Mouse (Mus musculus) heart, adult 2 months (tissue): ENCODE data around the gene Efcab9. TPM values are rescaled to one million over a fixed set of nuclear protein-coding genes. Genes with fewer than 3 reads are reported as not detected.

Experiments
- DNase-seq, 2 experiments: peaks; one replicate each; pipeline ENCODE4 v3.0.0; 2021
- H3K27ac ChIP-seq: fragments of 200-600 bp; 2 replicates; pipeline ENCODE4 v1.8.1; 2022
- H3K27me3 ChIP-seq: fragments of 200-500 bp; 2 replicates; pipeline ENCODE4 v1.6.1; 2012; ENCODE audit warnings: mild to moderate bottlenecking, low read length, inconsistent platforms, mixed read lengths; ENCODE audit not compliant: control insufficient read depth, insufficient read depth
- H3K36me3 ChIP-seq: fragments of 200-500 bp; 2 replicates; pipeline ENCODE4 v1.6.1; 2012; ENCODE audit warnings: low read length, inconsistent platforms; ENCODE audit not compliant: control insufficient read depth, insufficient read depth
- H3K4me1 ChIP-seq: fragments of 200-500 bp; 2 replicates; pipeline ENCODE4 v1.6.1; 2011; ENCODE audit warnings: low read length; ENCODE audit not compliant: control insufficient read depth, insufficient read depth
- H3K4me3 ChIP-seq: fragments of 200-600 bp; 2 replicates; pipeline ENCODE4 v1.8.1; 2022
- H3K79me2 ChIP-seq: fragments of 200-500 bp; replicated peaks from 2 replicates; pipeline ENCODE4 v1.6.1; 2012; ENCODE audit warnings: mild to moderate bottlenecking, inconsistent platforms, low read length, moderate library complexity, mixed read lengths; ENCODE audit not compliant: control insufficient read depth, insufficient read depth
- H3K9ac ChIP-seq: fragments of 200-500 bp; 2 replicates; pipeline ENCODE4 v1.6.1; 2012; ENCODE audit warnings: low read depth, mild to moderate bottlenecking, control low read depth, inconsistent platforms, low read length, mixed read lengths
- CTCF ChIP-seq: fragments of 200-600 bp; IDR thresholded peaks from 2 replicates; pipeline ENCODE4 v1.8.1; 2022; ENCODE audit warnings: antibody characterized with exemption, mild to moderate bottlenecking, moderate library complexity
- EP300 ChIP-seq: fragments of 200-500 bp; IDR thresholded peaks from 2 replicates; pipeline ENCODE4 v1.6.1; 2011; ENCODE audit warnings: low read depth, low read length, control low read depth; ENCODE audit not compliant: insufficient read depth
- POLR2A ChIP-seq: fragments of 200-500 bp; IDR thresholded peaks from 2 replicates; pipeline ENCODE4 v1.6.1; 2011; ENCODE audit warnings: mild to moderate bottlenecking, low read depth, low read length, control low read depth; ENCODE audit not compliant: insufficient read depth
- WGBS: fragments of 180-500 bp; shearing (Covaris S2); methylation state at CpG from one replicate; pipeline ENCODE4 v1.1.7; 2018; 5-methylcytosine and 5-hydroxymethylcytosine counted together
- intact Hi-C: fragments of 180-260 bp; cut with DNase I; formaldehyde crosslinking; loops from one replicate; pipeline ENCODE4 v1.15.1; 2025
- polyA plus RNA-seq: library from polyadenylated mRNA; depleted of rRNA; stranded (reverse); fragments of >200 nt; gene quantifications from 2 replicates; pipeline ENCODE4 v1.2.3, GENCODE M21; 2012
- total RNA-seq, 2 experiments: library from RNA; stranded (reverse); gene quantifications; 2 replicates each; pipeline ENCODE4 v1.2.3; 2021

Efcab9 gene
- total and polyA plus RNA-seq, 3 experiments: not detected

DNA sequence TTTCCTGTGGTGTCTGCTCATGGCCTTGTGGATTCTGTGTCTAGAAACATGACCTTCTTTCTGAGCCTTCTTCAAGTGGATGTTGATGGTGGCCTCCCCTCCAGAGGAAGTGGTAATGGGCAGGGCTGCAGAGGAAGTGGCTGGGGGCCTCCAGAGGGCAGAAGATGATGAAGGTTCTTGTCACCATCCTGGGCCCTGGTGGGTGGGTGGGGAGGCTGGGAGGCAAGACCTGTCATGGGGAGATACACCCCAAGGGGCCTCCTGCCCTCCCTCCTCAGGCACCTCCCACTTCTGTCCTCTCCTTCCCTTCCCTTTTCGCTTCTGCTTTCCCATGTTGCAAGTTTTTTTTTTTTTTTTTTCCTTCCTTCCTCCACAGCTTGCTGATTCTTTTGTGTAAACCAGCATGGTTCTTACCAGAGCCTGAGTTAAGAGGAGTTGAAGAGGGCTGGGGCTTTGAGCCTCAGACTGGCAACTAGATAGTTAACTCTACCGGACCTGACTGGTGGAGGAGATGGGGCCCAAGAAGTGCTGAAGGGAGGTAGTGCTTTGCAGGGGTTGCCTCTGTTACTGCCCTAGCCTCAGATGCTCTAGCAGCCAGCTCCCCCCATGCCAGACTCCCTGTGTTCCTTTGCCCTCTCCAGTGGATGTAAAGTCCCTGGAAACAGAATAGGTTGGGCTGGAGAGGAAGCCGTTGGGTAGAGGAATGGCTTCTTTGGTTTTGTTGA is 11.0 kb upstream of the Efcab9 start:
- intact Hi-C loops: no loop called here
- DNase-seq: peak in 1 of 2 experiments; percentile 71
- Histone ChIP-seq H3K36me3 (peaks cover 2% of the 10 kb centered on the region; the same call in 1 of the 2 replicates), H3K27me3 (no peaks in the 10 kb centered on the region), H3K27ac (peak overlapping the region; percentile 60), H3K79me2 (no peaks in the 10 kb centered on the region), H3K4me1 (peaks cover 39% of the 10 kb centered on the region), H3K9ac (no peak overlapping the region), H3K4me3 (no peak overlapping the region)
- WGBS: 30% methylated on average over 3 of the region's 3 CpGs
- TF ChIP-seq EP300 (no peak), CTCF (no peak), POLR2A (no peak)

DNA sequence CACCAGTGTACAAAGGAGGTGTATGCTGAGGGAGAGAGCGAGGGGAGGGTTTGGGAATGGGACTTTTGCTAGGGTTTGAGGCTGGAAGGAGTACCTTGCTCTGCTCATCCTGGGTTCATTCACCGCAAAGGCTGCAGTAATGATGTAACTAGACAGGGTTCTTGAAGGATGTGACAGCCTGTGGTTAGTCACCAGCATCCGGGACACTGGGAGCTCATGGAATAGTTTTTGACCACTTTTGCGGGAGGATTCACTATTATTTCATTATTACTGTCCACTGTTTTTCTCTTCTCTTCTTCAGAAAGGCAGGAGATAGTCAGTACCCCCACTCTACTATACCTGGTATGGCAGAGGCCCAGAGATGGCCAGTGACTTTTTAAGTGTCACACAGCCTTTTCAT is 10.3 kb upstream of the Efcab9 start:
- no peak overlapping the region for H3K9ac ChIP-seq
- H3K27ac ChIP-seq: peak overlapping the region; percentile 60
- no peaks in the 10 kb centered on the region for H3K79me2 ChIP-seq
- WGBS: 85% methylated on average over 4 of the region's 4 CpGs
- H3K4me1 ChIP-seq: peaks cover 34% of the 10 kb centered on the region
- no peaks in the 10 kb centered on the region for H3K27me3 ChIP-seq
- H3K36me3 ChIP-seq: peaks cover 2% of the 10 kb centered on the region; the same call in 1 of the 2 replicates
- TF ChIP-seq CTCF (no peak), EP300 (no peak), POLR2A (no peak)
- DNase-seq: no peak
- intact Hi-C loops: no loop called here
- no peak overlapping the region for H3K4me3 ChIP-seq

DNA sequence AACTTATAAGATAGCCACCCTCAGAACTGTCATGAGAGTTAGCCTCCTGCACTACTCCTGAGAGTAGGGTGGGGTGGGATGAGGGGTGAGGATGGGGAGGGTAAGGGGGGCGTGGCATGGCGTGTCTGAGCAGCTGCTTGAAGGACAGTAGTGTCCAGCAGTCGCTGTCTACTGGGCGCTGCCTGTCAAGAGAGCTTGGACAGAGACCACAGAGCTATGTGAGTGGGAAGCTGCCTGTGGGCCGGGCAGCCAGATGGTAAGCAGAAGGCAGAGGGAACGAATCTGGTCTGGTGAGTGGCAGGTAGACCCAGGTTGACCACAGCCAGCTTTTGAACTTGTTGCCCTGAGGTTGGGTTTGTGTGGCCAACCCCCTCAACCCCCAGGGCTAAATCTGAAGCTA is 8.6 kb upstream of the Efcab9 start:
- 80% methylated on average over 6 of the region's 6 CpGs for WGBS
- no peak for DNase-seq
- no peak for TF ChIP-seq CTCF
- TF ChIP-seq EP300: no peak
- no peak for TF ChIP-seq POLR2A
- intact Hi-C loops: no loop called here
- Histone ChIP-seq H3K36me3 (no peaks in the 10 kb centered on the region), H3K4me1 (peaks cover 26% of the 10 kb centered on the region), H3K27ac (no peak overlapping the region; the same call in 1 of the 2 replicates), H3K27me3 (no peaks in the 10 kb centered on the region), H3K79me2 (no peaks in the 10 kb centered on the region), H3K4me3 (no peak overlapping the region), H3K9ac (no peak overlapping the region)

- no peak overlapping the region for H3K9ac ChIP-seq
- peak overlapping the region; percentile 67 for H3K27ac ChIP-seq
- H3K36me3 ChIP-seq: no peaks in the 10 kb centered on the region
- no peaks in the 10 kb centered on the region for H3K27me3 ChIP-seq
- no peak for DNase-seq
- intact Hi-C loops: loop anchor here (2.0 kb wide), 2 partner anchors 15 to 23 kb away; no protein-coding TSS in a partner anchor
- H3K4me3 ChIP-seq: no peak overlapping the region
- 67% methylated on average over 7 of the region's 7 CpGs for WGBS
- TF ChIP-seq CTCF (no peak), EP300 (no peak), POLR2A (no peak)
- H3K4me1 ChIP-seq: peaks cover 26% of the 10 kb centered on the region
- H3K79me2 ChIP-seq: no peaks in the 10 kb centered on the region
These were observed 7.8 kb upstream of the Efcab9 start for GRCm38 (mm10) chr11:32539717-32540116.

- no peak for DNase-seq
- H3K27me3 ChIP-seq: no peaks in the 10 kb centered on the region
- no peaks in the 10 kb centered on the region for H3K36me3 ChIP-seq
- H3K4me1 ChIP-seq: peaks cover 26% of the 10 kb centered on the region
- H3K4me3 ChIP-seq: no peak overlapping the region
- no peak overlapping the region for H3K9ac ChIP-seq
- no peaks in the 10 kb centered on the region for H3K79me2 ChIP-seq
- intact Hi-C loops: loop anchor here (2.0 kb wide), 2 partner anchors 16 to 24 kb away; no protein-coding TSS in a partner anchor
- peak overlapping the region; percentile 67 for H3K27ac ChIP-seq
- 62% methylated on average over 4 of the region's 4 CpGs for WGBS
- TF ChIP-seq POLR2A: no peak
- no peak for TF ChIP-seq CTCF
- TF ChIP-seq EP300: no peak
These were observed 7.0 kb upstream of the Efcab9 start for GRCm38 (mm10) chr11:32538846-32539245.

- WGBS: 19% methylated on average over 6 of the region's 6 CpGs
- H3K4me1 ChIP-seq: peaks cover 26% of the 10 kb centered on the region
- H3K36me3 ChIP-seq: no peaks in the 10 kb centered on the region
- peak; percentile 65 to 67 for DNase-seq
- H3K9ac ChIP-seq: no peak overlapping the region
- TF ChIP-seq CTCF (0 out of 2 replicates have a peak, but pooled peaks have one; percentile 9), POLR2A (no peak), EP300 (0 out of 2 replicates have a peak, but pooled peaks have one; percentile 8)
- intact Hi-C loops: loop anchor here (2.0 kb wide), 2 partner anchors 16 to 24 kb away; no protein-coding TSS in a partner anchor
- no peaks in the 10 kb centered on the region for H3K27me3 ChIP-seq
- H3K79me2 ChIP-seq: no peaks in the 10 kb centered on the region
- H3K4me3 ChIP-seq: no peak overlapping the region
- H3K27ac ChIP-seq: peak overlapping the region; percentile 67
These were observed 6.6 kb upstream of the Efcab9 start for GRCm38 (mm10) chr11:32538435-32538834.
